Mouse (Mus musculus): ENCODE measurements around the gene Slc28a2.

DNA sequence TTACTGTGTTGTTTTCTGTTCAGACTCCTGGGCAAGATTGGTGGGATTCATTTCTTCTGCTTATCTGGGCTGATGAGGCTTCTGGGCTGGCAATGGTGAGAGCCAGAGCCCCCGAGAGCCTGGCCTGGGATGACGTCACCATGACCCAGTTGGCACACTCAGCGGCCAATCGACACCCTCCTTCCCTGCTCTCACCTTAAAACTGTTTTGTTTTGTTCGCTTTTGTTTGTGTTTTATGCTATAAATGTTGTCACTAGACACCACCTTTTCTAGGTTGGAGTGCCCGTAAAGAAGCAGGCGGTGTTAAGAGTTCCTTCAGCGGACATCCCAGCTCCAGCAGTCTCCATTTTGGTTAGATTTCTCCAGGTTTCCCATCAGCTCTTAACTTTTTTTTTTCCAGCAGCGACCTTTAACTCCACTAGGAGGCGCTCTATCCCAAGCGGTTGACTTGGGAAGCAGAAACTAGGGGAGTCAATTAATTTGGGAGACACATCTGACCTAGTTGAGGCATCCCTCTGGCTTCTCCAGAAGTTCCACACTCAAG, 45.4 kb upstream of the Slc28a2 start:
- no peak for TF ChIP-seq POLR2A (IDR thresholded peaks at IDR 0.05; ENCODE audit: borderline replicate concordance, control insufficient read depth, low read depth, low read length)
- peak; percentile 41 for TF ChIP-seq CTCF (IDR thresholded peaks at IDR 0.05; ENCODE audit: control insufficient read depth, insufficient read depth, low read length)
